12 mouse cellular contexts compared by ENCODE assay signal in the genomic region with DNA sequence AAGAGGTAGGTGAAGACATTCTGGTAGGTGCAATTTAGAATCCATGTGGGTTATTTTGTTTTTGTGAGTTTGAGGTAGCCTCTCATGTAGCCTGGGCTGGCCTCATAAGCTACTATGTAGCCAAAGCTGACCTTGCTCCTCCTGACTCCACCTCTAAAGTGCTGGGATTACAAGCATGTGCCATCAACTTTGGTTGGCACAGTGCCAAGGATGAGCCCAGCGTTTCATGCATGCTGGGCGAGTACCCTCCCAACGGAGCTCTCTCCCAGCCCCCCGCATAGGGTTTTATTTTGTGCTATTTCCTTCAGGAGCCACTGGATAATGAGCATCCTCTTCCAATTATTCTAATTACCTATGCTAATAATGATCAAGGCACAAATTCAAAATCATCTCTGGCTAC.
"Had no signal": no experiment of that assay in that cellular context is flagged by ENCODE, and none has a peak within 500 bp of the region (broad histone marks: within the 10 kb centered on the region; RNA-seq: fewer than 3 reads in every experiment).

No protein-coding gene starts in this region.

- DNase-seq: left cerebral cortex, postnatal 4 days; liver; liver, embryonic 13.5 days; liver, postnatal 0 days; lung, adult 18-20 months; lung, adult 2 months; lung, embryonic 14.5 days; lung, postnatal 10 days; lung, postnatal 14 days; lung, postnatal 36 days; lung, postnatal 4 days; midbrain, embryonic 14.5 days had no signal
